Mouse (Mus musculus) frontal cortex, postnatal 10 days (tissue): ENCODE measurements at regions not wholly inside any gene's neighbourhood (a gene's known extent, or its start where the extent isn't known, plus 50 kb on each side); places are given as distances from the start of the nearest gene placed in this dataset.

Source experiments
- DNase-seq, 2 experiments: peaks; one replicate each; pipeline ENCODE4 v3.0.0; 2022; ENCODE audit warnings: low spot score in 2 of 2, mixed read lengths in 1 of 2

- DNase-seq, result peak in 1 of 2 experiments; percentile 10
These were observed 73.3 kb downstream of the Vmn2r112 start for GRCm38 (mm10) chr17:22673891-22674622.
